Mouse (Mus musculus) regulatory T cell (primary cell): ENCODE measurements around the gene Mrpl38.

Source experiments
- in situ Hi-C: fragments of 300-600 bp; cut with MboI, MseI; formaldehyde crosslinking; loops from one replicate; pipeline ENCODE4 v1.15.1; 2025; ENCODE audit warnings: high pct_unique_total_duplicates

The Mrpl38 gene

DNA sequence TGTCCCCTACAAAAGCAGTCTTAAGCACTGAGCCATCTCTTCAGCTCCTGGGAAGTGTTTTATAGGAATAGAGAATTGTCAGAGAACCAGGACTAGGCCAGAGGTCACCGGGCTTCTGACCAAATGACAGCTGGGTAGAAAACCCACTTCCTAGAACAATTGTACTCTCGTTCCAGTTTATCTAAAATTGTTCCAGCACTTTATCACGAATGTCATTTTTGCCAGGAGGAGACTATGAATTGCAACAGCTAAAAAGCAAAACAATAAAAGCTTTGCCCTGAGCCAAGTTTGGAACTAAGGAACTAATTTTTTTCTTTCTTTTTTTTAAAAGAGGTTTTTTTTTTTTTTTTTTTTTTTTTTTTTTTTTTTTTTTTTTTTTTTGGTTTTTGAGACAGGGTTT lies 43.1 kb downstream of the Mrpl38 start:
- in situ Hi-C loops, result no loop called here

DNA sequence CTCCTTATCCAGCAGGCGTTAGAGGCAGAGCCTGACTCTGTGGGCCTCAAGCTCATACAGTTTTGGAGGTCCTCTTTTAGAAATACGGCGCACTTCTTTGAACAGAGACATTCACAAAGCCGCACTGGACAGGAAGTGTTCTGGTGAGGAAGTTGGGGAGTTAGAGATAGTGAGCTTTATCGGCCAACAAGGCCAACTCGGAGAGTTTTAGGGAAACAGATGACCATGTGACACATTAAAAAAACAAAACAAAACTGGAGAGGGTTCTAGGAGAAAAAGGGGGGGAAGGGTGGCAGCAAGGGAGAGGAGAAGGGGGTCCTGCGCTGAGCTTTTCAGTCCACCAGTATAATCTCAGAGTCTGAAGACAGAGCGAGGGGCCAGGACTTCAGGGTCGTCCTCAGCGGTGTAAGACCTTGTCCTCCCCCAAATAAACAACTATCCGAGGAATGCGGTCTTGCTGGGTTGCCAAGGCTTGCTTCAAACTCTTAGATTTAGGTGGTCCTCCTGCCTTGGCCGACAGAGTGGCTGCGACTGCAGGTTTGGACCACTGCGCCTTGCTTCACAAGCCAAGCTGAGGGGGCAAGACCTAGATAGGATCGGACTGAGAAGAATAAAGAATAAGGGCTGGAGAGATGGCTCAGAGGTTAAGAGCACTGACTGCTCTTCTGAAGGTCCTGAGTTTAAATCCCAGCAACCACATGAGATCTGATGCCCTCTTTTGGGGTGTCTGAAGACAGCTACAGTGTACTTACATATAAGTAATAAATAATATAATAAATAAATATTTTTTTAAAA lies 44.7 kb downstream of the Mrpl38 start:
- in situ Hi-C loops, result loop anchor here (5.0 kb wide), 1 partner anchor 38 kb away; the partner anchor contains the start of gene Trim65

DNA sequence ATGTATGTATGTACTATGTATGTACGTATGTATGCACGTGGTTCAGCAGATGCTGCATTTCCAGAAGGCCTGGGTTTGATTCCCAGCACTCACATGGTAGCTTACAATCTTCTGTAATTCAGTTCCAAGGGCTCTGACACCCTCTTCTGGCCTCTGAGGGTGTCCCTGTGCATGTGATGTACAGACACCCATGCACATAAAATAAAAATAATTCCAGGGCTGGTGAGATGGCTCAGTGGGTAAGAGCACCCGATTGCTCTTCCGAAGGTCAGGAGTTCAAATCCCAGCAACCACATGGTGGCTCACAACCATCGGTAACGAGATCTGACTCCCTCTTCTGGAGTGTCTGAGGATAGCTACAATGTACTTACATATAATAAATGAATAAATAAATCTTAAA lies 45.7 kb downstream of the Mrpl38 start:
- in situ Hi-C loops, result loop anchor here (5.0 kb wide), 1 partner anchor 39 kb away; the partner anchor contains the start of gene Trim65

DNA sequence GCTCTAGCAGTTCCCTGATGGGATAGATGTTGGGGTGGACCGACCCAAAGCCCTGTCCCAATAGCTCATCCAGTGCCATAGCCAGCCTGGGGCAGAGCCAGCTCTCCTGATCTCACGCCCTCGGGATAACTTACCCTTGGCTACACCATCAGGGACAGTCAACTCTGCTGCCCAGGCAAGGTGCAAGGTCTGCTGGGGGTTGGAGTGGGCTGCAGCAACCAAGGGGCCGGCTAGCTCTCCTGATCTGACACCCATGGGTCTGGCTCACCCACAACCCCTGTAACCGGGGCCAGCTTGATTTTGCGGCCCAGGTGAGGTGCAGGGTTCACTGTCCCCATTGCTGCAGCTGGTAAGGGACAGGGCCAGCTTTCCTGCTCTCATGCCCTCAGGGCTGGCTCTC lies 47.1 kb downstream of the Mrpl38 start:
- in situ Hi-C loops, result loop anchor here (5.0 kb wide), 1 partner anchor 41 kb away; the partner anchor contains the start of gene Trim65

DNA sequence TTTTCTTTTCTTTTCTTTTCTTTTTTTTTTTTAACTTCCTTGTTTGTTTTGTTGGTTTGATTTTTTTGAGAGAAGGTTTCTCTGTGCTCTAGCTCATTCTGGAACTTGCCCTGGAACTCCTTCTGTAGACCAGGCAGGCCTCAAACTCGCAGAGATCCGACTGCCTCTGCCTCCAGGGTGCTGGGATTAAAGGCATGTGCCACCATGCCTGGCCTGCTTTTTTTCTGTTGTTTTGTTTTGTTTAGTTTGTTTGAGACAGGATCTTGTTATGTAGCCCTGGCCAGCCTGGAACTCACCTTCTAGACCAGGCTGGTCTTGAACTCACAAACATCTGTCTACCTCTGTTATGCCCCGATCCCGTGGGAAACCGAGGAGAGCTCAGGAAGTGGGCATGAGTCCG lies 49.1 kb downstream of the Mrpl38 start:
- in situ Hi-C loops, result no loop called here

DNA sequence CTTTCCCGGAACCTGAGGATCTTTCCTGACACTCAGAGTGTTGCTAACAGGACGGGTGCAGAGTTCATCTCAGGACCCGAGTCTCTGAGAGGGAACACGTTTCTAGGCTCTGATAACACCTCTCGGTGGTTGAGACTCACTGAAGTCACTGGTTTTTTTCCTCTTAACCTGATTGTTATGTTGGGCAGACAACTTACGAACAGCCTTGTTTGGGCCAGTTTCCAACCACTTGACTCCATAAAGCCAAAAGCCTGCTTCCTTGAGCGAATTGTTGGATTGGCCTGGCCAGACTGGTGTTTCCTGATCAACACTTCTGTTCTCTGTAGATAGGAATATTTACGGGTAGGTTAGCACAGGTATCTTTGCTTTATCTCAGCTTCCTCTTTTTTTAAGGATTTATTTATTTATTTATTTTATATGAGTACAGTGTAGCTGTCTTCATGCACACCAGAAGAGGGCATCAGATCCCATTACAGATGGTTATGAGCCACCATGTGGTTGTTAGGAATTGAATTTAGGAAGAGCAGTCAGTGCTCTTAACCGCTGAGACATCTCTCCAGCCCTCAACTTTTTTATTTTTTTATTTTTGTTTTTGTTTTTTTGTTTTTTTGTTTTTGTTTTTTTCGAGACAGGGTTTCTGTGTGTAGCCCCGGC lies 49.8 kb downstream of the Mrpl38 start:
- in situ Hi-C loops, result no loop called here

DNA sequence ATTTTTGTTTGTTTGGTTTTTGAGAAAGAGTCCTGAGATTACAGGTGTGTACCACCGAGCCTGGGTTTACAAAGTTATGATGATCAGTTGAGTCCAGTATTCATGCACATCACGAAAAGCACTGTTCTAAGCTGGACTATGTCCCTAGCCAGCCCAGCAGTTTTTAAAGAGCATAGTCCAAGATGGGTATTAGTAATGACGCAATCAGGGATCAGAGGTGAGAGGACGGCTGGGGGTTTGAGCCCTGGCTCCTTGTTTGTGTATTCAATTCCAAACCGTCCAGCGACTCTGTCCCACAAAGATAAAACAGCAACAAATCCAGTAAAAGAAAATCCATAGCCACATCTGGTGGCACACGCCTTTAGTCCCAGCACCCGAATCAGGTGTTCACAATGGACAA lies 50.5 kb downstream of the Mrpl38 start:
- in situ Hi-C loops, result no loop called here

DNA sequence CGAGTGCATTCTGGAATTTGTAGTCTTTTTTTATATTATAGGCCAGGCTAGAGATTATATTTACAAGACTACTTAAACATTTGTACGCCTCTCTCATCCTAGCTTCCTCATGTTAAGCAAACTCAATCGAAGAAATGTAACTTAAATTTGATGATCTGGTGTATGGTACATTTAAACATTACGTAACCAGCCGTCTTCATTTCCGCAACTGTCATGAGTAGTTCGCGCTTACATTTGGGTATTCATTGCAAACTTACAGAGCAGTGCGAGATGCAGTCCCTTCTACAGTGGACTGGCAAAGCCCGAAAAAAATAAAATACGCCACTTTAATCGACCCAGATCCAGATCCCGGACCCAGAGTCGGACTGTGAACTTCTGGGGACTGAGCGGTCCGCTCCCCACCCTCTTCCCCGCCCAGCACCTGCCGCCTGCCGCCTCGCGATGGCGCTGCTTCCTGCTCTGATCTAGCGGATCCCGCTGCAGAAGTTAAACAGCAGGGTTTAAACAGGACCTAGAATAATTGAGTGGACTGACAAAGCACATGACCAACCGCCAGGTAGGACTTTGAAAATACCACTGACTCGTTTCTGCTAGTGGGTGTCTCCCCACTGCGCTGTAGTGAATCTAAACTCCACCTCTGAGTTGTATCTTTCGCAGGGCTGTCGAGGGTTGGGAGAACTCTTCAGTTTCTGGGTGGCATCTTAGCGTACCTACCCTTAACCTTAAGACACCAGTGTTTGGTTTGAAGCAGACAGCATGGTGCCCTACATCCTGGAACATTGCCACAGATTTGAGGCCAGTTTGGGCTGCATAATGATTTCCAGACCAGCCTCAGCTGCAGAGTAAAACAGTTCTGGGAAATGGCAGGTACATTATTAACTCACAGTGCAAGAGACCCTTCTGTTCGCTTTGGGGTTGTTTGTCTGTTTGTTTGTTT lies 51.2 kb downstream of the Mrpl38 start:
- in situ Hi-C loops, result no loop called here

DNA sequence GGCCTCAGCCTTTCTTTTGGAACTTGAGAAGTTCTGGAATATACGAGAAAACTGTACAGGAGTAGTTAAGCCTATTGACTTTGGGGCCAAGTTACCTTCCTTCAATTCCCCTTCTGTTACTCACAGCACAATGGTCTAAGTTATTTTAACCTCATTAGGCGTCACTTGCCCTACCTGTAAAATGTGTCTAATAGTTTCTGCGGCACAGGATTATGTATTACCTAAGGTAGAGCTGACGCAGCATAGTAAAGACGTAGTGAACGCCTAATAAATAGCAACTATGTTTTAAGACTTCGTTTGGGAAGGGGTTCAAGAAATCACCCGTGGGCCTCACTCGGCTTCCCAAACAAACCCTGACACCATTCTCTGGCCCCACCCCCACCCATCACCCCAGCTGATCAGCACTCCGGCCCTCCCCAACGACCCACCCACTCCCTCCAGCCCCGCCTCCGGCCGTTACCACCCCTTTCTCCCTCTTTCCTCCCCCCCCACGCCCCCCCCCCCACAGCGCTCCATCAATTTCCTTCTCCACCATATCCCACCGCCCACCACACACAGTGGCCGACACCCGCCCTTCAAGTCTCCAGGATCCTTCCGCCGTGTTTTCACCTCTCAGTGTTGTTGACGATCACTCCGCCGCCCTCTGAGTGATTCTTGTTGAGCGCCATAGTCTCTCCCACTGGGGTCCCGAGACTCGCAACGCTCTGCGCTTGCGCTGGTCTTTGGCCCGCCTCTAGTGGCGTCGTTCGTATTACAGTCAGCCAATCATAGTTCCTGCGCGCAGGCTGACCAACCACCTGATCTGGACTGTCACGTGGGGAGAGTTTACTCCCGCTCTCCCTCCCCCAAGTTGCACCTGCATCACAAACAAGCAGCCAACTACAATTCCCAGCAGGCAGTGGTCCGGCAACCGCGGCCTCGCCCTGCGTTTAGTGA lies 52.1 kb downstream of the Mrpl38 start, which contains the start of gene Wbp2:
Gene Wbp2, minus strand, starts transcription at position 738 of the 936 bp plus-strand sequence.
- in situ Hi-C loops, result no loop called here

DNA sequence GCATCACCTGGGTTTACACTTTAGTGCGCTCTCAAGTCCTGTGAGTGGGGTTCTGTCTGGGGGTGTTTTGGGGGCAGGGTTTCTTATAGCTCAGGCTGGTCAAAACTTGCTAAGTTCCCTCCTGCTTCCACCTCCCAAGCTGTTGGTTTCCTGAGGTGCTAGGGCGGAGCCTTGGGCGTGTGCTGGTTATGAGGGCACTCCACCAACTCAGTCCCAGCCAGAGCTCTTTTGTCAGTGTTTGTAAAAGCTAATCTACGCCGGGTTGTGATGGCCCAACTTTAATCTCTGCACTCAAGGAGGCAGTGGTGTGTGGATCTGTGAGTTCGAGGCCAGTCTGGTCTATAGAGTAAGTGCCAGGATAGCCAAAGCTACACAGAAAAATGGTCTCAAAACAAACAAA lies 54.5 kb downstream of the Mrpl38 start:
- in situ Hi-C loops, result no loop called here

DNA sequence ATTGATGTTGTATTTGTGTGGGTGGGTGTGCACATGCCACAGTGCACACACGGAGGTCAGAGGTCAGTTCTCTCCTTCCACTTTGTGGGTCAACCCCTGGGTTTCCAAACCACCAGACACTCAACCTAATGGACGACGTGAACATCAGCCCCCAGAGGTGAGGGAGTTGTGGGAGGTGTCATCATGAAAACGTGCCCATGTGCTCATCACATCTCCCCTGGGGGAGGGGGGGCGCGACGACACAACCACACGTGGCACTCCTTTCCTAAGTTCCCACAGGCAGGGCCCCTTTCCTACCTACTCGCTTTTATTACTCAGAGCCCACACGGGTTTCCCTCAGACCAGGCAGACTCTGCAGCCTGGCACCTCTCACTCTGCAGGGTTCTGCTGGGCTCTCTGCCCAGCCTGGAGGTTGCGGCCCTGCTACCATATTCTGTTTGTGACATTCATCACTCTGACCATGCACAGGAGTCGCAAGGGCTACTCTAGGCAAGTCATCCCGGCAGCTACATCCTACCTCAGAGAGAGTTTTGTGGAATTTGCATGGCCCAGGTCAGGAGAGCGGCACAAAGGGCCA lies 55.5 kb downstream of the Mrpl38 start:
- in situ Hi-C loops, result no loop called here
